Mouse (Mus musculus) cerebellum, postnatal 10 days (tissue): ENCODE measurements around the gene Cox14.
A peak's percentile ranks its signal among the peaks of the same experiment; 100 is the strongest.
"Not testable (repeated sequence)": the region's sequence is repeated elsewhere in the genome, so short reads cannot be mapped to it uniquely, and the experiment has no call there.

Experiments used
- DNase-seq, 2 experiments: peaks; one replicate each; pipeline ENCODE4 v3.0.0; 2021; ENCODE audit warnings: mixed read lengths in 2 of 2

Gene Cox14

DNA sequence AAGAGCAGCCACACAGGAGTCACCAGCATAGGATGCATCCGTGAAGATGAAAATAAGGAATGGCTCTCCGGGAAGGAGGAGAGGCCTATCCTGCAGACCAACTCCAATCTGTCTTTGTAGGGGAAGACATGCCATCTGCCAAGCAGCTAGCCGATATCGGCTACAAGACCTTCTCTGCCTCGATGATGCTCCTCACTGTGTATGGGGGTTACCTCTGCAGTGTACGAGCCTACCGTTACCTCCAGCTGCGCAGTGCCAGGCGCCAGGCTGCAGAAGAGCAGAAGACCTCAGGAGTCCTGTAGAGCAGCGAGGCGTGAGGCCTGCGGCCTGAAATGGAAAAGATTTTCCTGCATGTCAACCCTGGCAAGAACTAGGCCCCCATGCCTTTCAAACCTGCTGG, 2.1 kb downstream of the Cox14 start:
- DNase-seq = no peak

DNA sequence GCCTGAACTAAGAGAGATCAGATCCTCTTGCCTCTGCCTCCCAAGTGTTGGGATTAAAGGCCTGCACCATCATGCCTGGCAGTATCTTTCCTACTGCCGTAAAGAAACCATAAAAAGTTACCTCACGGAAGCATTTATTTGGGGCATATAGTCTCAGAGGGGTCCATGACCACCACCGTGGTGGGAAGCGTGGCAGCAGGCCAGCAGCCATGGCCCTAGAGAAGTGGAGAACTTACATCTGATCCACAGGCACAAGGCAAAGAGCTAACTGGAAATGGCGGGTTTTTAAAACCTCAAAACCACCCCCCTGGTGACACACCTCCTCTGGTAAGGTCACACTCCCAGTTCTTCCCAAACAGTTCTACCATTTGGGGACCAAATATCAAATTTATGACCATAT, 2.8 kb downstream of the Cox14 start:
- peak; percentile 35 to 42 for DNase-seq

DNA sequence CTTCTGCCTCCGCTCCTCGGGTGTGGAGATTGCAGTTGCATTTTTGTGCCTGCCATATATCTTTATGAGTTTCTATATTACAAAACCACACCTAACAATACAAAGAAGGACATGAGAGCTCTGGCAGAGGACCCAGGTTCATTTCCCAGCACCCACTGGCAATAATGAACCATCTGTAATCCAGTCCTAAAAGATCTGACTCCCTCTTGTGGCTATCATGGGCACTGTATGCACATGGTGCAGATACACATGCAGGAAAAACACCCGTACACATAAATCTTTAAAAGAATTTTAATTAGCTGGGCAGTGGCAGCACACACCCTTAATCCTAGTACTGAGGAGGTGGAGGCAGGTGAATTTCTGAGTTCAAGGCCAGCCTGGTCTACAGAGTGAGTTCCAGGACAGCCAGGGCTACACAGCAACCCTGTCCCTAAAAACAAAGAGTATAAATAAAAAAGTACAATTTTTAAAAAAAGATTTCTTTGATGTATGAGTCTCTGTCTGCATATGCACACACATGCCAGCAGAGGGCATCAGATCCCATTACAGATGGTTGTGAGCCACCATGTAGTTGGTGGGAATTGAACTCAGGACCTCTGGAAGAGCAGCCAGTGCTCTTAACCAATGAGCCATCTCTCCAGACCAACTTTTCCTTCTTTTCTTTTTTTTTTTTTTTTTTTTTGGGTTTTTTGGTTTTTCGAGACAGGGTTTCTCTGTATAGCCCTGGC, 3.8 kb downstream of the Cox14 start:
- DNase-seq = no peak

DNA sequence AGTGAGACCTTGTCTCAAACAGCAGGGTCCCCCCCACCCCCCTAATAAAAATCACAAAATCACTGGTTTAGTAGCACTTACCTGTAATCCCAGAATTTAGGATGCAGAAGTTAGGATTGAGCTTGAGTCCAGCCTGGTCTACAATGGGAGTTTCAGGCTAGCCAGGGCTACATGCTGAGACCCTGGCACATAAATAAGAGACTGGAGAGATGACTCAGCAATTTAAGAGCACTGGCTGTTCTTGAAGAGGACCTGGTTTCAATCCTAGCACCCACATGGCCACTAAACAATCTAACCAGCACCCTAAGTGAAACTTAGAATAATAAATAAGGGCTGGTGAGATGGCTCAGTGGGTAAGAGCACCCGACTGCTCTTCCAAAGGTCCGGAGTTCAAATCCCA, 5.7 kb downstream of the Cox14 start:
- DNase-seq = no peak

DNA sequence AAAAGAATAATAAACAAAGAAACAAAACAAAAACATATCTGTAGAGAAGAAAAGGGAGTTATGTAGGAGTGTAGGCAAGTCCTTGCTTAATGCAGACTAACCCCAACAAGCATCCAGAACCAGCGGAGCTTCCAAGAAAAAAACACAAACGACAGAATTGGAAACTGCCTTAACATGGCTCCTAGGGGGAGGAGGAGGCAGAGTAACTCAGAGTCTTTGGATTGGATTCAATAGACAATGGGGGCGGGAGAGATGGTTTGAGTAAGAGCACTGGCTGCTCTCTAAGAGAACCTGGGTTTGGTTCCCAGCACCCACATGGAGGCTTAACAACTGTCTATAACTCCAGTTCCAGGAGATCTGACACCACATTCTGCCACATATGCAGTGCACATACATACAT, 6.3 kb downstream of the Cox14 start:
- no peak for DNase-seq

DNA sequence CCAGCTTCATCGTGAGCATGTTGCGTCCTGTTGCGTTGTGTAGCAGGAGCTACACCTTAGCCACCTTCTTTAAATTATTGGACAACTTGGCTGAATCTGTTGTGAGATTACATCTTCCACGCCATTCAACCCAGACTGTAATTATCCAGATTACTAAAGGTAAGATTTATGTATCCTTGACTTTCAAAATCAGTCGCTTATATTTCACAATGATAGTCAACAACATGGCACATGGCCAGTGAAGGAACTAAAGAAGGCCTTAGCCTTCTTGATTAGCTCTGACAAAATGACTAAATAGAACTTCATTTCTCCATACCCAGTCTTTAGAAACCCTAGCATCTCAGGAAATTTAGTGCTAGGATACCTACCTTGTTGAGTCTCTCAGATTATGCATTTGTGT, 7.8 kb downstream of the Cox14 start:
- no peak for DNase-seq

DNA sequence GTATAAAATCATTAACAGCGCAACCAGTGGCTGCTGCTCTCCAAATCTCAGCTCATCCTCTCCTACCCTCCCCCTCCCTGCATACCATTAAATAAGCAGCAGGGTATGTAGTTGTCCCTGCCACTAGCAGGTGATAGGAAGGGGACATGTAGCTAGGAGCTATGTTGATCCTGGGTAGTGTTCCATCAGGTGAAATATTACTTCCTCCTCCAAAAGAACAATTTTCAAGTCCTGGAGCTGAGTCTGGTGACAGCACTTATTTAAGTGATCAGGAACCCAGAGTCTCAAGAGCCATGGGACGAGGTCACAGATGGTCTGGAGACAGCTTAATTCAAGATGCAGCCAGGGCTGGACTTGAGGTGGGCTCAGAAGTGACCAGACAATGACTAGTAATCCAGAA, 10.2 kb downstream of the Cox14 start:
- DNase-seq = peak; percentile 99 to 100

DNA sequence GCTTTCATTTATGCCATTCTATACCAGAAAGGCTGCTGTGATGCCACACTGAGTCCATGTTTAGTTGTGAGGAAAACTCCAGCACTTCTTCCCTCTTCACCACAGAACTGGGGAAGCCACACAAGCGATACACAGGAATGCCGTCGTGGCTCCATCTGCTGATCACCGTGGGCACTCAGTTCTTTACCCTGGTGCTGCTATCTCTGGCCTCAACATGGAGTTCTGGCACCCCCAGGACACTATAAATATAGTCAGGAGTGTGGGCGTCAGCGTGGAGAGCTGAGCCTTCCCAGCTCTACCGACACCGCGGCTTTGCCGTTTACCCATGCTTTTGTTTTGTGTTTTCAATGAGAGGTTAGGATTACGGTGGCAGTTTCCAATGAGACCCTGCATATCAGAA, 11.3 kb downstream of the Cox14 start:
- DNase-seq = no peak

DNA sequence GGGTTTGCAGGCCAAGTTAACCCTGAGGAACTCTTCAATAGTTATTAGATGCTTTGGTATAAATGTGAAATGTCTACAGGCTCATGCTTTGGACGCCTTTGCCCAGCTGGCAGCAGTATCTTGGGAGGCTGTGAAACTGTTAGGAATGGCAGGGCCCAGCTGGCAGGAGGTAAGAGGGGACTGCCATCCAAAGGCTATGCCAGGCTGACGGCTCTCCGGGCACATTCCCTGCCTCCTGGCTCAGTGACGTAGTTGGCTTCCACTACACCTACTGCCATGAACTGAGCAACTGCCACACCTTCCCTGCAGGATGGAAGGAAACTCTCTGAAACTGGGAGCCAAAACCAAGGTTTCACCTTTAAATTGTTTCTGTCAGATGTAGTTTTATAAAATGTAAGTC, 14.8 kb downstream of the Cox14 start:
- DNase-seq = peak; percentile 28 to 49

DNA sequence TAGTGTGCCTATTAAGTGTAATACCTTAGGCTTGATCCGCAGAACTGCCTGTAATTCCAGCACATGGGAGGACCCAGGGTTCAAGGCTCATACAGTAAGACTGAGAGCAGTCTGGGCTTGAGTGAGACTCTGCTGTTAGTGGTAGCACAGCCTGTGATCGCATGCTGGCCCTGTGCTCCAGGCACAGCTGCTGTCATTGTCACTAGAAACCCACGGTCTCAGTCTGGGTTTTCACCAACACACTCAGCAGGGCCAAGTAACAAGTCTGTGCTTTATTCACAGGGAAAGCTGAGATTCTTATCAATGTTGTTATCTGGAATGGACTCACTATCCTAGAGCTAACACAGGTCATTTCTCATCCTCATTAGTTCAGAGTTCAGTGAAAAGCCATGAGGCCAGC, 28.8 kb downstream of the Cox14 start:
- DNase-seq = no peak

DNA sequence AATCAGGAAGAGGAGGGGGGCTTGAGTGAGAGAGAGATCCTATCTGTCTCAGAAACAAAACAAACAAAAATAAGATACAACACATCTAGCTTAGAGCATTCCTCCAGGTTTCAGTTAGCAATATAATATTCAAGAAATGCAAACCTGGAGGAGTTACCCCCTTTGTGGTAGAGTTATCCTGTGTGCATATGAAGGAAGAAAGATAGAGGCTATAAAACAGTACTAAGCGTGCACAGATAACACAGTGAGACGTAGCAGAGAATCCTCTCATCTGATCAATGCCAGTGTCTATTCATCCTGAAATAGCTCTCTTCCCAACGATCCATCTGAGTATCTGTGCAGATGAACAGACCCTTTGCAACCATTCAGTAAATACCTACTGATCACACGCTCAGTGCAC, 42.0 kb downstream of the Cox14 start:
- no peak for DNase-seq

DNA sequence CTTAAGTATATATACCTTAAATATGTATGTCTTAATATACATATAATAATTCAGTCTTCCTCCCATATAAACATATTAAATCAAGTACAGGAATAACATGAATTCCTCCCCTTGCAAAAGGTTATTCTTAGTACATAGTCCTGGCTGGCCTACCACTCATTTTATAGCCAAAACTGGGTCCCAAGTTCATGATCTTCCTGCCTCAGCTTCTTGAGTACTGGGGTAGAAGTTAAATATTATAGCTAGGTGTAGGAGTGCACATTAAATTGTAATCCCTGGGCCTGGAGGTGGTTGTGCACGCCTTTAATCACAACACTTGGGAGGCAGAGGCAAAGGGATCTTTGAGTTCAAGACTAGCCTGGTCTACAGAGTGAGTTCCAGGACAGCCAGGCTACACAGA, 43.3 kb downstream of the Cox14 start:
- DNase-seq = no peak

DNA sequence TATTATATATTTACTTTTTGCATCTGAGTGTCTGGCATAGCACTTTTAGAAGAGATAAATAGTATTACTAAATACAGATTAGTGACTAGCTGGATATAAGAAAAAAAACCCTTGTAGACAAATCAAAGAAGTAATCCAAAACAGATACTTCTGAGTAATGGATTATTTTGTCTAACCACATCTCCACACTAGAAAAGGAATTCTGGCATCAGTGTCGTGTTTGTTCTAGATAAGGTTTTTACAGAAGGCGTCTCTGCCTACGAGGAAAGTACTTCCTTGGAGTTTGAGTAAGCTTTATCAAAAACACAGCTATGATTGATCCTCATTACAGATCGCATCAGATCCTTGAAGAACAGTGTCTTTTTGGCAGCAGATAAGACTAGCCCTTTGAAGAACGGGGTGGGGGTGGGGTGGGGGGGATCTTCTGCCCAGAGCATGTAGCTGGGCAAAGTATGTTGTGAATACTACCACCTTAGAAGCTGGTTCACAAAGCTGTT, 45.6 kb downstream of the Cox14 start:
- no peak for DNase-seq

DNA sequence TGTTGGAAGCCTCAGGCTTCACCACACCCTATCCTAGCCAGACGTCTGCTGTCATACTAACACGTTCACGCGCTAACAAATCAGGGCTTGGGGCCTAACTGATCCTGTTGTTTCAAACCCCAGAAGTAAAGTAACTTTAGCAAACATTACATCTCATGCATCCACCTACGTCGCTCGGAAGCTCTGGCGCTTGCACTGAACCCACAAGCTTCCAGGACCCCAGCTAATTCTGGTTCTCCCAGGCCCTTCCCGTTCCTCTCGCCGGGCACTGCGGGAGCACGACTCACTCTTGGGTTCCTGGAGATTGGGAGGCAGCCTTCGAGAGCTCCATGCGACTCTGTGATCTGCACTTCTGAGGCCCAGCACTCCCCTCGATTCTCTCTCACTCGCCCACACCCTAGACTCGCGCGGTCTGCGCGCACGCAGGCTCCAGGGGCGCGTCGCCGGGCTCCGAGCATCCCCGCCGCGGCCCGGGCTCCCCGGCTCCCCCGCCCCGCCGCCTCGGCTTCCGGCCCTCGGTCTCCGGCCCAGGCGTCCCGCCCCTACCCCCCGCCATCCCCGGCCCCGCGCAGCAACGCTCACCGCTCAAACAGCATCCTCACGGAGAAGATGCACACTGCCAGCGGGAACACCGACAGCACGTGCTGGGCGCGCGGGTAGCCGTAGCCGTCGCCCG, 46.3 kb downstream of the Cox14 start:
- peak in 1 of 2 experiments; percentile 56 for DNase-seq

DNA sequence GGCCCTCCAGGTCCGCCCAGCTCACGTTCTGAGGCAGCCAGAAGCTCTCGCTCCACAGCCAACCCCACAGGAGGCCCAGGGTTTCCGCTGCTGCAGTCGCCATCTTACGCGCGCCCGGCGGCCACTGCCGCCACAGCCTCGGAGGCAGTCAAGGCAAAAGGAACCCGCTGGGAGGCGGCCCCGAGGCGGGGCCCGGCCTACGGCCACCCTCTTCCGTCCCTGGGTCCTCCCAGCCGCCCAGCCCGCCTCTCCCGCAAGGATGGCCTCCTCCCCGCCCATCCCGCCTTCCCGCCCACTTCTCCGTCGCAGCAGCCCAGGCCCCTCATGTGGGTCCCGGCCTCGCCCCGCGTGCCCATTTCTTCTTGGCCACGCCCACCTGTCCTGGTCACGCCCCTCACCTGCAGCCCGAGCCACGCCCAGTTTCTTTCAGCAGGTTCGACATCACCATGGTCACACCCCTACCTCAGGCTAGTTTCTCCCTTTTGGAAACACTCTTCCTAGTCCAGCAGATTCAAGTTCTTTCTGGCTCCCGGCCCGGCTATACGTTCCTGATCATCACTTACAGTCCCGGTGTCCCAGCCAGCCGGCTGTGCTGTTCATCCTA, 47.0 kb downstream of the Cox14 start:
- DNase-seq = peak; percentile 83 to 91

DNA sequence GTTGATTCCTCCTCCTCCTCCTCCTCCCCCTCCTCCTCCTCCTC, 47.3 kb downstream of the Cox14 start, which contains the start of gene Cers5:
Gene Cers5, minus strand, starts transcription at position 5 of the 44 bp plus-strand sequence.
- DNase-seq = not testable (repeated sequence)

DNA sequence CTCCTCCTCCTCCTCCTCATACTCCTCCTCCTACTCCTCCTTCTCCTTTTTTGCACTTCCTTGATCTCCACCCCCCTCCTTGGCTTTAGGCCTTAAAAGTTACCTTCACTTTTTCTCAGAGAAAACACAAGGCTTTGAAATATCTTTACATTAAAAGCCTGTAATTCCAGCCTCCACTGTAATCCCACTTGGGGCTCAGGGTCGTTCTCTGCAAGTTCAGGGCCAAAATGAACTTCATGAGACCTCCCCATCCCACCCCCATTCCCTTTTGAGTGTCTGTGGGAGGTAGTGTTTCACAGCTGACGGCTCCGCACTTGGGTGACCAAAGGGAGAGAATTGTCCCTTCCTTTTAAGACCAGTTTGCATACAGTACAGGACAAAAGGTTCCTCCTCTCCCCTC, 47.5 kb downstream of the Cox14 start:
- DNase-seq = no peak
